Mouse (Mus musculus): ENCODE results near the gene Sod1. TPM values are rescaled to one million over a fixed set of nuclear protein-coding genes. Genes with fewer than 3 reads are reported as not detected.
"Not testable (repeated sequence)": the region's sequence is repeated elsewhere in the genome, so short reads cannot be mapped to it uniquely, and the experiment has no call there.

The Sod1 gene
- total RNA-seq, 2 experiments from 2014 or later = 463 to 497 TPM

GRCm38 (mm10) chr16:90241875-90242274 is 21.3 kb downstream of the Sod1 start:
- intact Hi-C loops (cut with DNase I) = no loop called here
- no peak for DNase-seq

- intact Hi-C loops (cut with DNase I) = no loop called here
- no peak for DNase-seq
These were observed 22.1 kb downstream of the Sod1 start for GRCm38 (mm10) chr16:90242426-90243304.

DNA sequence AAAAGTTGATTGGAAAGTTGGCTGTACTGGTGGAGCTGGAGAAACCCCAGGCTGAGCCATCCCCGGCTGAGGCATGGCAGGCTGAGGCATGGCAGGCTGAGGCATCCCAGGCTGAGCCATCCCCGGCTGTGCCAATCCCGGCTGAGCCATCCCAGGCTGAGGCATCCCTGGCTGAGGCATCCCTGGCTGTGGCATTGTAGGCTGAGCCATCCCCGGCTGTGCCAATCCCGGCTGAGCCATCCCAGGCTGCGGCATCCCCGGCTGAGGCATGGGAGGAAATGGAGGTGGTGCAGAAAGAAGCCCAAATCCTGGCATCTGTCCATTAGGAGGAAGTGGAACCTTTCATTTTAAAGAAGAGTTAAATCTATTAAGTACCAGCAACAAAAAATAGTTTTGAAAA is 29.5 kb downstream of the Sod1 start:
- DNase-seq = no peak
- intact Hi-C loops (cut with DNase I) = no loop called here

- intact Hi-C loops (cut with DNase I) = not testable (repeated sequence)
These were observed 30.7 kb downstream of the Sod1 start for GRCm38 (mm10) chr16:90251256-90251655.

DNA sequence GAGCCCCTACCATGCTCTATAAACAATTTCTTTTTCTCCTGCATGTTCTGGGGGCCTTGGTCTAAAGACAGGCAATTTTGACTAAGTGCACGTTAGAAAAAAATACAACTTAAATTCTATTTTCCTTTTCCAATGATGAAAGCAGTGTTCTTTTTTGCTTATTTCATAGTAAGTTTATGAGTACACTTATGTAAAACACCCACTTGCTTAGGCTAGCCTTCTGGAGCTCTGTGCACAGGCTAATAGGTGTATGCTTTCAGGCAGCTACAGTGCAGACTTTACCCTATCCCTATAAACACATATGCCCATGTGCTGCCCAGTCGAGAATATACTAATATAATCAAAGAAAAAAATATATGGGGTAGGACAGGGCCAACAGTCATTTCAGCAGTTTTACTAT is 32.0 kb downstream of the Sod1 start:
- DNase-seq = no peak
- intact Hi-C loops (cut with DNase I) = no loop called here

More at GRCm38 (mm10) chr16:90251256-90251655, 30.7 kb downstream of the Sod1 start:
- not testable (repeated sequence) for DNase-seq

DNA sequence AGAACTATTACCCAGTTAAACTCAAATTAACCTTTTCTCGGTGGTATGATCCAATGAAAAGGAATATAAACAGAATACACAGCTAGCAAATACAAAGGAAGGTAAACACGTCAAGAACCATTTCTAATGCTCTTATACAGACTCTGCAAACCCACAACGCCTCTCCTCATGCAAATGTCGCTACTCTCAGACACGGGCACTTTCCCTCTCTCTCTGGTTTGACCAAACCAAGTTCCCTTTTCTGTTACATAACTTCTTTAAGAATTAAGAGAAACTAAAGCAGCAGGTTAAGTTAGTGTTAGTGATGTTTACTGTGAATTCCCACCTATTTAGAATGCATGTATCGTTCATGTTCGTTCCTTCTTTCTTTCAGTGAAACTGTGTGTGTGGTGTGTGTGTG is 38.4 kb downstream of the Sod1 start:
- intact Hi-C loops (cut with DNase I) = no loop called here

DNA sequence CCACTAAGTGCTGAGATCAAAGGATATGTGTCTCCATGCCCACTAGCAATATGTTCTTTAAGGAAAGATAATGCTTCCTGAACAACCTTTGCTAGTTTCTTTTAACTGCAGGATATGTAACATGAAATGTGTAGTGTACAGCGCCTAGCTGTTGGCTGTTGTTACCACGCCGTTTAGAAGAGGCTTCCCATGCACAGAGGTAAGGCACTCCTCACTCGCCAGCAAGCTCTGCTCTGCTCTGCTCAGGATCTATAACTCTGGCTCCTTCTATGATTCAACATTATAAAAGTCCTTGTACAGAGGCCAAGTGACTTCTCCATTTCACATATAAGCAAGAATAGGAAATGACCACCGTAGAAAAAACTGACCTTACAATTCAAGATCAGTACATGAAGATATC is 39.1 kb downstream of the Sod1 start:
- no peak for DNase-seq
- intact Hi-C loops (cut with DNase I) = no loop called here

More for the DNA sequence above, 38.4 kb downstream of the Sod1 start:
- DNase-seq = no peak

GRCm38 (mm10) chr16:90260097-90260496 is 39.5 kb downstream of the Sod1 start:
- DNase-seq = no peak
- intact Hi-C loops (cut with DNase I) = no loop called here

DNA sequence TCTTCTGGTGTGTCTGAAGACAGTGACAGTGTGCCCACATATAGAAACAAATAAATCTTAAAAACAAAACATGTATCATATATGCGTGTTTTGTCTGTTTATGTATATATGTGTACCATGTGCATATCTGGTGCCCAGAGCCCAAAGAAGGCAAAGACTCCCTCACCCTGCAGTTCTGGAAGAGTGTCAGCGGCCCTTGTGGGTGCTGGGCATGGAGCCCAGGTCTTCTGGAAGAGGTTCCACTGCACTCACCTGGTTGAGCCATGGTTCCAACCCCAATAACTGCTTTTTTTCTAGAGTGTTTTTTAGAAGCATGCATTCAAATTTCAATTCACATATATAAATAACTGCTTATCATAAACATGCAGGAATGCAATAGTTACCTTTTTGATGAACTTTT is 41.2 kb downstream of the Sod1 start:
- intact Hi-C loops (cut with DNase I) = no loop called here
- peak; percentile 26 to 29 for DNase-seq

GRCm38 (mm10) chr16:90264021-90264420 is 43.5 kb downstream of the Sod1 start:
- no peak for DNase-seq
- intact Hi-C loops (cut with DNase I) = no loop called here

- DNase-seq = no peak
- intact Hi-C loops (cut with DNase I) = no loop called here
These were observed 44.6 kb downstream of the Sod1 start for GRCm38 (mm10) chr16:90265106-90265505.

- intact Hi-C loops (cut with DNase I) = no loop called here
- DNase-seq = no peak
These were observed 46.0 kb downstream of the Sod1 start for GRCm38 (mm10) chr16:90266581-90266980.

- intact Hi-C loops (cut with DNase I) = loop anchor here (5.0 kb wide), 1 partner anchor 78 kb away; no protein-coding TSS in a partner anchor
- DNase-seq = no peak
These were observed 55.0 kb downstream of the Sod1 start for GRCm38 (mm10) chr16:90275521-90275920.

Other genes starting within 250 kb of the Sod1 start
- gene Tiam1, start 77.0 kb upstream of the Sod1 start, total RNA-seq (2021) = 1 to 10 TPM; 6.1 to 7.6 TPM
- 10 to 100 TPM; 26.9 to 28.3 TPM for gene Scaf4, start 63.7 kb downstream of the Sod1 start, total RNA-seq (2021)
- 1 to 10 TPM; 2.0 to 2.3 TPM for gene Hunk, start 165.3 kb downstream of the Sod1 start, total RNA-seq (2021)